Mouse (Mus musculus): ENCODE data around the gene Uaca.

Gene Uaca

GRCm38 (mm10) chr9:60837078-60837448 lies 42.7 kb downstream of the Uaca start:
- no peak for DNase-seq (ENCODE audit: low spot score in 2 of 2)

DNA sequence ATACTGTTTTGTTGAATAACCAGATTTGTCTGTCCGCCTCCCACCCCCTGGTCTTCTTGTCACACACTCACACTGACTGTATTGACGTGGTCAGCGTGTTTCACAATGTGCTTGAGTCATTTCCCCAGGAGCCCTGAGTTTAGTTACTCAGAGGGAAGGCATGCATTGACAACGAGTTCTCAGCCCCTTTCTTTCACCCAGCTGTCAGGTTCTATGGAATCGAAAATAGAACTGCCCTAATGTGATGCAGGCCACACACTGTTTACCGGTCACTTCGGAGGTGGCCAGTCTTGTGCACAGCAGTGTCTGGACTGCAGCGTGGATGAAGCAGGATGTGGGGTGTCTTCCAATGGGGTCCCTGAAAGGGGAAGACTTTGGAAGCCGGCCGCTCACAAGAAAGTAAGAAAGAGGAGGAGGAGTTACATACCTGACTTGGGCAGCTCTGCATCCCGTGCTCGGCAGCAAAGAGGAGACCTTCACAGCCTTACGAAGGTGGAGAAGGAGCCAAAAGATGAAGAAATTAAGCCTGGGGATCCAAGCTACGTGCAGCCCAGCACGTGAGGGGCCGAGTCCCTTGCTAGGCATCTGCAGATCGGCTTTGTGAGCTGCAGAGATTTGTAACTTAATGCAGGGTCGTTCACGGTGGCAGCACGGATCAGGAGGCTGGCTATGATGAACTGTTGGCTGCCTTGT lies 43.3 kb downstream of the Uaca start:
- no peak for DNase-seq (ENCODE audit: low spot score in 2 of 2)

DNA sequence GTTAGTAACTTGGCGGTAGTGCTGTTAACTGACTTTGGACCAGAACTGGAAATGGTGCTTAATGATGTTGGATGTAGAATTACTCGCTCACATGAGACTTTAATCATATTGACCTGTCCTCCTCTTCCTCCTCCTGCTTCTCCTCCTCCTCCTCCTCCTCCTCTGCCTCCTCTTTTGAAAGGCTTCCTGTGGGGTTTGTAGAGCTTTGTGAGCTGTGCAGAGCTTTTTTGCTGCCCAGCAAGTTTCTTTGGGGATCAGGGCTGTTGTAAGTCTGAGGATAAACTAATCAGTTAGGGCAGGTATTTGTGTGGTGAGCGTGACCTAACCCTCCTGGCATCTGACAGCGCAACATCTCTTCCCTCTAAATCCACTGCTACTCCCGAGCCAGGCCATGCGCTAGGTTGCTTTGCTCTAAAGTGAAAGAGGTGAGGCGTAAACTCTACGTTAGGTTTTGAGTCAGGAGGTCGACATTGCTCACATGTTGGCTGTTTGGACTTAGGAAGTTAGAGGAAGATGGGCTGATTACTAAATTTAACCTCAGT lies 44.1 kb downstream of the Uaca start:
- no peak for DNase-seq (ENCODE audit: low spot score in 2 of 2)

DNA sequence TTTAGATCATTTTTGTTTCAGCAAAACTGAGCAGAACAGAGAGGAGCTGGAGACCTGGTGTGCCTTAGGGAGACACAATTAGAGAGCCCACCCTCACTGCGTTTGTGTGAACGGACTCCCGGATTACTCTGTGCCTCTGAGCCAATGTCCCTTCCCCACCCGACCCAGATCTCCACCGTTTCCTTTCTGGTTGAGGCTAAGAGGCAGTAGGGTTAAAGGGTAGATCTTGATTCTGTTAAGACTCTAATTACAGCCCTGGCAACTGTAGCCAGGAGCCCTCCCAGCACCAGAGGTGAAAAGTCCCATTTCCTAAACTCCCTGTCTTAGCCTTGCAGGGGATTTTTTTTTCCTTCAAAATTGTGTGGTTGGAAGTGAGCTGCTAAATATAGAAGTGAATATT lies 47.1 kb downstream of the Uaca start:
- DNase-seq (ENCODE audit: low spot score in 2 of 2), result no peak

DNA sequence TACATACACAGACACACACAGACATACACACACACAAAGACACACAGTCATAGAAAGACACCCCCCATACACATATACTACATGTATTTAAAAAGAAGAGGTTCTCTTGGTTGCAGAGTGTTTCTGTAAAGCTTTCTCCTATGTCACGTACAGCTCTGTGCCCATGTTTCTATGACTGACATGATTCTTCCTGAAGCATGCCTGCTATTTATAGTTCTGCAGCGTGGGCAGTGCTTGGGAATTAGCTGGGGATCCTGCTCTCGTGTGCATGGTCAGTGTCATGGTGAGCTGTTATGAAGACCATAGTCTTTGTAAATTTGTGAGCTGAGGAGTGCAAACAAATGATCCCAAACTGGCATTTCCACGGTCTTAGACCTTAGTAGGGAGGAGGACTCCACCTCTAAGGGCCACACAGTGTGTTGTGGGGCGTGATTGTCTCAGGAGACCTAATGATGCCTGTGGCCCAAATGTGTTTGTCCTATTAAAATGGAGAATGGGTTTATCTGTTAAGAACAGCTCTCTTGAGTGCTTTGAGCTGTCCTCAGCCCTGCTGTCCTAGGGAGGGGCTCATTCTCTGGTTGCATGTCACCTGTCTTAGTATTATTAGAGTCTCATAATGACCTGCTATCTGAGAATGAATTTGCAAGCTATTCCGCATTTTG lies 49.2 kb downstream of the Uaca start:
- DNase-seq (ENCODE audit: low spot score in 2 of 2), result no peak

GRCm38 (mm10) chr9:60848730-60849129 lies 54.4 kb downstream of the Uaca start:
- no peak for DNase-seq (ENCODE audit: low spot score in 2 of 2)

DNA sequence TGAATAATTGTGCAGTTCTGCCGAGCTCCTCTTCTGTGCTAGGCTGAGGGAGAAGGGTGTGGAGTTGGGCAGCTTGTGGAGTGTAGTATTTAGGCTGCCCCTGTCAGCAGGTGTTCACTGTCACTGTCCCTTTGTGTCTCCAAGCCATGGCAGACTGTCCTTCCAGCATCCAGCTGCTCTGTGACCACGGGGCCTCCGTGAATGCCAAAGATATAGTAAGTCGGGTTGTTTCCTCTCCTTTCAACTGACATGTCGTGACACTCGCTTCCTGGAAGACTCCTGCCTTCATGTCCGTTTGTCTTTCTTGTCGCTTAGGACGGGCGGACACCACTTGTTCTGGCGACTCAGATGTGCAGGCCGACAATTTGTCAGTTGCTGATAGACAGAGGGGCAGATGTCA lies 55.6 kb downstream of the Uaca start:
- no peak for DNase-seq (ENCODE audit: low spot score in 2 of 2)

DNA sequence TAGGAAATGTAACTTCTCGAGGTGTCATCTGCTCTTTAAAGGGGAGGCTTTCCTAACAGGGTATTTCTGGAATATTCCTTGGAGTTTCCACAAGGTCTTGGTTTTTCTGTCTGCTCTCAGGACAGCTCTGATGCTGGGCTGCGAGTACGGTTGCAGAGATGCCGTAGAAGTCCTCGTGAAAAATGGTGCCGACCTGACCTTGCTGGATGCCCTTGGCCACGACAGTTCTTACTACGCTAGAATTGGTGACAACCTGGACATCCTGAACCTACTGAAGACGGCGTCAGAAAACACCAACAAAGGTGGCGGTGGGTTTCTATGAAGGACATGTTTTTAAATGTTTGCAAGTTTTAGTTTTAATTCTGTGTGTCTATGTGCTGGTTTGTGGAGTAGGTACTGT lies 59.9 kb downstream of the Uaca start:
- no peak for DNase-seq (ENCODE audit: low spot score in 2 of 2)

DNA sequence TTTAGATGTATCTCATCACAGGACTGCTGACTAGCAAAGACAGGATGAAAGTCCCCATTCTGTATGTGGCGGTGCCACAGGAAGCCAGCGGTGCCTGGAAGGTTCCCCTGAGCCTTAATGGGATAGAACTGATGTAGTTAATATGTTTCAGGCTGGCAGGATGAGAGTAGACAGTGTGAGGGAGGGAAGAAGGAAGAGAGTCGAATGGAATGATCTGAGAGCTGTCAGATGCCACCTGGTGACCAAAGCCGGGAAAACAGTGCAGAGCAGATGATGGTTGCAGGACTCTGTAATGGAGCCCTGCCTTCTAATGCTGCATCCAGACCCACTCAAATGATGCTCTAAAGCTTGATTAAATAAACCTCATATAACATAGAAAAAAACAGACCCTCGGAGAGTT lies 63.5 kb downstream of the Uaca start:
- peak; percentile 46 to 70 for DNase-seq (ENCODE audit: low spot score in 2 of 2)

GRCm38 (mm10) chr9:60858306-60858960 lies 64.1 kb downstream of the Uaca start:
- DNase-seq (ENCODE audit: low spot score in 2 of 2), result no peak

GRCm38 (mm10) chr9:60859031-60859430 lies 64.7 kb downstream of the Uaca start:
- no peak for DNase-seq (ENCODE audit: low spot score in 2 of 2)

- no peak for DNase-seq (ENCODE audit: low spot score in 2 of 2)
Observed at GRCm38 (mm10) chr9:60861030-60861429, 66.7 kb downstream of the Uaca start.

GRCm38 (mm10) chr9:60864664-60865063 lies 70.3 kb downstream of the Uaca start:
- DNase-seq (ENCODE audit: low spot score in 2 of 2), result no peak

- no peak for DNase-seq (ENCODE audit: low spot score in 2 of 2)
Observed at GRCm38 (mm10) chr9:60865866-60866265, 71.5 kb downstream of the Uaca start.

- DNase-seq (ENCODE audit: low spot score in 2 of 2), result no peak
Observed at GRCm38 (mm10) chr9:60870451-60870850, 76.1 kb downstream of the Uaca start.

DNA sequence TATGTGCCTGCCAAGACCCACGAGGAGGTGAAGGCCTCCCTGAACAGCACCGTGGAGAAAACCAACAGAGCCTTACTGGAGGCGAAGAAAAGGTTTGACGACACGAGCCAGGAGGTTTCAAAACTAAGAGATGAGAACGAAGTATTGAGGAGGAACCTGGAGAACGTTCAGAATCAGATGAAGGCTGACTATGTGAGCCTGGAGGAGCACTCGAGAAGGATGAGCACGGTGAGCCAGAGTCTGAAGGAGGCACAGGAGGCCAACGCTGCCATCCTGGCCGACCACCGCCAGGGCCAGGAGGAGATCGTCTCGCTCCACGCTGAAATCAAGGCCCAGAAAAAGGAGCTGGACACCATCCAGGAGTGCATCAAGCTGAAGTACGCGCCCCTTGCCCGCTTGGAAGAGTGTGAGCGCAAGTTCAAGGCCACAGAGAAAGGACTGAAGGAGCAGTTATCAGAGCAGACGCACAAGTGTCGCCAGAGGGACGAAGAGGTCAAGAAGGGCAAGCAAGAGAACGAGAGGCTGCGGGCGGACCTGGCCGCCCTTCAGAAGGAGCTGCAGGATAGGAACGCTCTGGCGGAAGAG lies 76.7 kb downstream of the Uaca start:
- DNase-seq (ENCODE audit: low spot score in 2 of 2), result no peak

- no peak for DNase-seq (ENCODE audit: low spot score in 2 of 2)
Observed at GRCm38 (mm10) chr9:60873257-60874054, 79.1 kb downstream of the Uaca start.

DNA sequence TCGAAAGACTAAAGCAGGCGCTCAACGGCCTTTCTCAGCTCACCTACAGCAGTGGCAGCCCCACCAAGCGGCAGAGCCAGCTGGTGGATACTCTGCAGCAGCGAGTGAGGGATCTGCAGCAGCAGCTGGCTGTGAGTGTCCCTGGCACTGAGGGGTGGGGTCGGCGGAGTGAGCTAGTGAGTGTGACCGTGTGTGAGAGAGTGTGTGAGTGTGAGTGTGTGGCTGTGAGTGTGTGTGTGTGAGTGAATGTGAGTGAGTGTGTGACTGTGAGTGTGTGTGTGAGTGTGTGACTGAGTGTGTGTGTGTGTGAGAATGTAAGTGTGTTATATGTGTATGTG lies 79.7 kb downstream of the Uaca start:
- DNase-seq (ENCODE audit: low spot score in 2 of 2), result no peak

GRCm38 (mm10) chr9:60876085-60876484 lies 81.7 kb downstream of the Uaca start:
- DNase-seq (ENCODE audit: low spot score in 2 of 2), result no peak

GRCm38 (mm10) chr9:60876531-60876930 lies 82.2 kb downstream of the Uaca start:
- DNase-seq (ENCODE audit: low spot score in 2 of 2), result no peak

DNA sequence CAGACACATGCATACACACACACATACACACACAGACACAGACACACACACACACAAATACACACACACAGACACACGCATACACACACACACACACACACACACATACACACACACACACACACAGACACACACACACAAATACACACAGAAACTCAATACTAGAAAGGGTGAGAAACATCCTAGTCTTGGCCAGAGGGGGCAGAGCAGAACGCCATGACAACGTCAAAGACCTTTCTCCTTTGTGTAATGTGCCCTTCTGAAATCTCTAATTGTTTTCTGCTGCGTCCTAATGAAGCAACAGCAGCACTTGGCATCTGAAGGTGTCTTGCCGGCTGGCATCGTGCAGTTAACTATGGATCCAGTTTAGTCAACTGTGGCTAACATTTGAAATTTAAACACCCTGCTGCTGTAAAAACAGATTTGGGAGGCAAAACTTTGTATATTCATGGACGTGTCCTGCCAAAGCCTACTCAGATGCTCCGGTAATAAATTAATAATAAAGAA lies 83.8 kb downstream of the Uaca start:
- no peak for DNase-seq (ENCODE audit: low spot score in 2 of 2)

DNA sequence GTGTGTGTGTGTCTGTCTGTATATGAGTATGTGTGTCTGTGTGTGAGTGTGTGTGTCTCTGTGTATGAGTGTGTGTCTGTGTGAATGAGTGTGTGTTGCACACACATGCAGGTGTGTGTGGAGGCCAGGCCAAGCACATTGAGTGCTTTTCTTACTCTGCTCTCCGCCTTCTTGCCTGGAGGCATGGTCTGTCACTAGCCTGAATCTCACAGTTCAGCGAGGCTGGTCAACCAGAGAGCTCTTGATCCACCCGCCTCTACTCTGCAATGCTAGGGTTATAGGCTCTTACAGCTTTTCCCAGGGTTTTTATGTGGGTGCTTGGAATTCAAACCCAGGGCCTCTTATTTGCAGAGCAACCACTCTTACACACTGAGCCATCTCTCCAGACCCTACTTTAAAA lies 84.3 kb downstream of the Uaca start:
- DNase-seq (ENCODE audit: low spot score in 2 of 2), result no peak

Measured in frontal cortex, postnatal 14 days (tissue).